Mouse (Mus musculus): ENCODE measurements around the gene Hist1h3d. TPM values are rescaled to one million over a fixed set of nuclear protein-coding genes. Genes with fewer than 3 reads are reported as not detected.
"Not testable (repeated sequence)": the region's sequence is repeated elsewhere in the genome, so short reads cannot be mapped to it uniquely, and the experiment has no call there.

Gene Hist1h3d
- polyA plus RNA-seq, 1 experiment from 2014 or later = 9.6 TPM

GRCm38 (mm10) chr13:23585442-23586098 is 10.0 kb downstream of the Hist1h3d start:
- Histone ChIP-seq H3K4me2 (ENCODE audit: low read length) (peak overlapping the region; percentile 94), H3K27ac (ENCODE audit: low read depth) (peak overlapping the region; percentile 99), H3K4me3 (ENCODE audit: low read depth, low read length) (peak overlapping the region; percentile 55), H3K4me1 (replicated peaks; ENCODE audit: control insufficient read depth, insufficient read depth, low read length) (peaks cover 24% of the 10 kb centered on the region), H3K9ac (ENCODE audit: low read length) (peak overlapping the region; percentile 88)
- ATAC-seq (replicated peaks; ENCODE audit: low FRiP score, low TSS enrichment, low read depth) (peak; percentile 79), DNase-seq (ENCODE audit: low spot score) (peak; percentile 83)
- not testable (repeated sequence) for H3K36me3 ChIP-seq (ENCODE audit: control insufficient read depth, insufficient read depth, low read length); H3K27me3 ChIP-seq (replicated peaks; ENCODE audit: control insufficient read depth, insufficient read depth, low read length); H3K9me3 ChIP-seq (ENCODE audit: control insufficient read depth, low read length)
- WGBS = 0% methylated on average over 20 of the region's 36 CpGs

- Histone ChIP-seq H3K4me1 (replicated peaks; ENCODE audit: control insufficient read depth, insufficient read depth, low read length) (peaks cover 24% of the 10 kb centered on the region), H3K27me3 (replicated peaks; ENCODE audit: control insufficient read depth, insufficient read depth, low read length) (no peaks in the 10 kb centered on the region), H3K4me2 (ENCODE audit: low read length) (peak overlapping the region; percentile 94), H3K9ac (ENCODE audit: low read length) (peak overlapping the region; percentile 88), H3K27ac (ENCODE audit: low read depth) (peak overlapping the region; percentile 99), H3K4me3 (ENCODE audit: low read depth, low read length) (peak overlapping the region; percentile 55), H3K9me3 (ENCODE audit: control insufficient read depth, low read length) (no peaks in the 10 kb centered on the region), H3K36me3 (ENCODE audit: control insufficient read depth, insufficient read depth, low read length) (no peaks in the 10 kb centered on the region)
- peak; percentile 71 for DNase-seq (ENCODE audit: low spot score)
- no peak for ATAC-seq (replicated peaks; ENCODE audit: low FRiP score, low TSS enrichment, low read depth)
- WGBS = under 1% methylated on average over 22 of the region's 22 CpGs
These were observed 10.8 kb downstream of the Hist1h3d start for GRCm38 (mm10) chr13:23586099-23586939.

- peak overlapping the region; percentile 55; the same call in 1 of the 2 replicates for H3K4me3 ChIP-seq (ENCODE audit: low read depth, low read length)
- H3K36me3 ChIP-seq (ENCODE audit: control insufficient read depth, insufficient read depth, low read length) = no peaks in the 10 kb centered on the region
- peak overlapping the region; percentile 88 for H3K9ac ChIP-seq (ENCODE audit: low read length)
- H3K9me3 ChIP-seq (ENCODE audit: control insufficient read depth, low read length) = no peaks in the 10 kb centered on the region
- no peak for DNase-seq (ENCODE audit: low spot score)
- H3K27me3 ChIP-seq (replicated peaks; ENCODE audit: control insufficient read depth, insufficient read depth, low read length) = no peaks in the 10 kb centered on the region
- H3K4me1 ChIP-seq (replicated peaks; ENCODE audit: control insufficient read depth, insufficient read depth, low read length) = peaks cover 24% of the 10 kb centered on the region
- 5% methylated on average over 1 of the region's 1 CpGs for WGBS
- H3K4me2 ChIP-seq (ENCODE audit: low read length) = peak overlapping the region; percentile 94
- H3K27ac ChIP-seq (ENCODE audit: low read depth) = peak overlapping the region; percentile 99
- ATAC-seq (replicated peaks; ENCODE audit: low FRiP score, low TSS enrichment, low read depth) = no peak
These were observed 11.3 kb downstream of the Hist1h3d start for GRCm38 (mm10) chr13:23586940-23587225.

GRCm38 (mm10) chr13:23591206-23591605 is 15.6 kb downstream of the Hist1h3d start:
- peak; percentile 35 for DNase-seq (ENCODE audit: low spot score)
- no peak for ATAC-seq (replicated peaks; ENCODE audit: low FRiP score, low TSS enrichment, low read depth)
- WGBS = 91% methylated on average over 7 of the region's 7 CpGs
- Histone ChIP-seq H3K27ac (ENCODE audit: low read depth) (no peak overlapping the region), H3K4me2 (ENCODE audit: low read length) (no peak overlapping the region), H3K4me3 (ENCODE audit: low read depth, low read length) (no peak overlapping the region), H3K9ac (ENCODE audit: low read length) (no peak overlapping the region), H3K36me3 (ENCODE audit: control insufficient read depth, insufficient read depth, low read length) (no peaks in the 10 kb centered on the region), H3K4me1 (replicated peaks; ENCODE audit: control insufficient read depth, insufficient read depth, low read length) (peaks cover 4% of the 10 kb centered on the region; the same call in 1 of the 2 replicates), H3K9me3 (ENCODE audit: control insufficient read depth, low read length) (no peaks in the 10 kb centered on the region), H3K27me3 (replicated peaks; ENCODE audit: control insufficient read depth, insufficient read depth, low read length) (no peaks in the 10 kb centered on the region)

- ATAC-seq (replicated peaks; ENCODE audit: low FRiP score, low TSS enrichment, low read depth); H3K36me3 ChIP-seq (ENCODE audit: control insufficient read depth, insufficient read depth, low read length); H3K4me3 ChIP-seq (ENCODE audit: low read depth, low read length); H3K4me2 ChIP-seq (ENCODE audit: low read length); H3K27ac ChIP-seq (ENCODE audit: low read depth); H3K27me3 ChIP-seq (replicated peaks; ENCODE audit: control insufficient read depth, insufficient read depth, low read length); H3K9me3 ChIP-seq (ENCODE audit: control insufficient read depth, low read length); H3K9ac ChIP-seq (ENCODE audit: low read length); H3K4me1 ChIP-seq (replicated peaks; ENCODE audit: control insufficient read depth, insufficient read depth, low read length): not testable (repeated sequence)
- DNase-seq (ENCODE audit: low spot score) = peak; percentile 36
- 88% methylated on average over 7 of the region's 7 CpGs for WGBS
These were observed 16.3 kb downstream of the Hist1h3d start for GRCm38 (mm10) chr13:23591886-23592285.

GRCm38 (mm10) chr13:23592614-23593013 is 17.1 kb downstream of the Hist1h3d start:
- Histone ChIP-seq H3K27me3 (replicated peaks; ENCODE audit: control insufficient read depth, insufficient read depth, low read length) (no peaks in the 10 kb centered on the region), H3K27ac (ENCODE audit: low read depth) (0 out of 2 replicates have a peak overlapping the region, but pooled peaks have one; percentile 57), H3K36me3 (ENCODE audit: control insufficient read depth, insufficient read depth, low read length) (no peaks in the 10 kb centered on the region), H3K4me1 (replicated peaks; ENCODE audit: control insufficient read depth, insufficient read depth, low read length) (no peaks in the 10 kb centered on the region), H3K9me3 (ENCODE audit: control insufficient read depth, low read length) (no peaks in the 10 kb centered on the region), H3K9ac (ENCODE audit: low read length) (no peak overlapping the region), H3K4me2 (ENCODE audit: low read length) (no peak overlapping the region), H3K4me3 (ENCODE audit: low read depth, low read length) (no peak overlapping the region)
- ATAC-seq (replicated peaks; ENCODE audit: low FRiP score, low TSS enrichment, low read depth) (no peak), DNase-seq (ENCODE audit: low spot score) (no peak)
- WGBS = 88% methylated on average over 7 of the region's 7 CpGs

GRCm38 (mm10) chr13:23593051-23593770 is 17.6 kb downstream of the Hist1h3d start:
- Histone ChIP-seq H3K27me3 (replicated peaks; ENCODE audit: control insufficient read depth, insufficient read depth, low read length) (no peaks in the 10 kb centered on the region), H3K36me3 (ENCODE audit: control insufficient read depth, insufficient read depth, low read length) (no peaks in the 10 kb centered on the region), H3K4me3 (ENCODE audit: low read depth, low read length) (no peak overlapping the region), H3K27ac (ENCODE audit: low read depth) (peak overlapping the region; percentile 57; the same call in 1 of the 2 replicates), H3K4me1 (replicated peaks; ENCODE audit: control insufficient read depth, insufficient read depth, low read length) (no peaks in the 10 kb centered on the region), H3K4me2 (ENCODE audit: low read length) (no peak overlapping the region), H3K9me3 (ENCODE audit: control insufficient read depth, low read length) (no peaks in the 10 kb centered on the region), H3K9ac (ENCODE audit: low read length) (no peak overlapping the region)
- DNase-seq (ENCODE audit: low spot score) (peak; percentile 50), ATAC-seq (replicated peaks; ENCODE audit: low FRiP score, low TSS enrichment, low read depth) (no peak)
- WGBS = 63% methylated on average over 5 of the region's 5 CpGs

- no peak overlapping the region for H3K4me3 ChIP-seq (ENCODE audit: low read depth, low read length)
- DNase-seq (ENCODE audit: low spot score) = no peak
- H3K4me1 ChIP-seq (replicated peaks; ENCODE audit: control insufficient read depth, insufficient read depth, low read length) = no peaks in the 10 kb centered on the region
- no peak for ATAC-seq (replicated peaks; ENCODE audit: low FRiP score, low TSS enrichment, low read depth)
- no peak overlapping the region for H3K9ac ChIP-seq (ENCODE audit: low read length)
- H3K9me3 ChIP-seq (ENCODE audit: control insufficient read depth, low read length) = no peaks in the 10 kb centered on the region
- no peaks in the 10 kb centered on the region for H3K27me3 ChIP-seq (replicated peaks; ENCODE audit: control insufficient read depth, insufficient read depth, low read length)
- no peak overlapping the region for H3K27ac ChIP-seq (ENCODE audit: low read depth)
- H3K36me3 ChIP-seq (ENCODE audit: control insufficient read depth, insufficient read depth, low read length) = no peaks in the 10 kb centered on the region
- no peak overlapping the region for H3K4me2 ChIP-seq (ENCODE audit: low read length)
- 75% methylated on average over 2 of the region's 2 CpGs for WGBS
These were observed 19.6 kb downstream of the Hist1h3d start for GRCm38 (mm10) chr13:23595185-23595584.

Measured in intestine, embryonic 14.5 days (tissue).